Mouse (Mus musculus) liver, embryonic 15.5 days (tissue): ENCODE measurements around the gene Pgpep1l. TPM values are rescaled to one million over a fixed set of nuclear protein-coding genes. Genes with fewer than 3 reads are reported as not detected.

Experiments used
- ATAC-seq: fragments of 200-750 bp; cut with Nextera tagmentation; 2 replicates; pipeline ENCODE4 v1.8.0; 2017; ENCODE audit warnings: moderate number of reproducible peaks, mild to moderate bottlenecking, moderate library complexity; ENCODE audit not compliant: insufficient read depth
- H3K27ac ChIP-seq: fragments of 300-500 bp; sonication (generic); replicated peaks from 2 replicates; pipeline ENCODE4 v1.5.1; 2015; ENCODE audit warnings: mild to moderate bottlenecking, inconsistent platforms
- H3K27me3 ChIP-seq: fragments of 300-500 bp; sonication (generic); 2 replicates; pipeline ENCODE4 v1.6.1; 2015; ENCODE audit warnings: mild to moderate bottlenecking, inconsistent platforms
- H3K36me3 ChIP-seq: fragments of 300-500 bp; sonication (generic); replicated peaks from 2 replicates; pipeline ENCODE4 v1.6.1; 2015; ENCODE audit warnings: moderate library complexity, mild to moderate bottlenecking, inconsistent platforms
- H3K4me1 ChIP-seq: fragments of 300-500 bp; sonication (generic); replicated peaks from 2 replicates; pipeline ENCODE4 v1.6.1; 2015; ENCODE audit warnings: inconsistent platforms
- H3K4me2 ChIP-seq: fragments of 300-500 bp; sonication (generic); 2 replicates; pipeline ENCODE4 v1.6.1; 2015; ENCODE audit warnings: moderate library complexity, mild to moderate bottlenecking, inconsistent platforms
- H3K4me3 ChIP-seq: fragments of 300-500 bp; sonication (generic); replicated peaks from 2 replicates; pipeline ENCODE4 v1.5.1; 2015; ENCODE audit warnings: mild to moderate bottlenecking, inconsistent platforms
- H3K9ac ChIP-seq: fragments of 300-500 bp; sonication (generic); 2 replicates; pipeline ENCODE4 v1.6.1; 2015; ENCODE audit warnings: moderate library complexity, mild to moderate bottlenecking, inconsistent platforms
- H3K9me3 ChIP-seq: fragments of 300-500 bp; sonication (generic); replicated peaks from 2 replicates; pipeline ENCODE4 v1.6.1; 2016; ENCODE audit warnings: inconsistent platforms
- WGBS: fragments of 180-500 bp; shearing (Covaris S2); methylation state at CpG from one replicate; pipeline ENCODE4 v1.1.7; 2015; ENCODE audit warnings: mixed read lengths; ENCODE audit not compliant: insufficient replicate concordance; 5-methylcytosine and 5-hydroxymethylcytosine counted together
- polyA plus RNA-seq: library from polyadenylated mRNA; unstranded; fragments of >200 nt; fragmentation: Nextera tagmentation; extraction: Ambion mirVana; gene quantifications from 2 replicates; pipeline ENCODE4 v1.2.1, GENCODE M21; 2015

Pgpep1l gene
- polyA plus RNA-seq, 1 experiment from 2014 or later: not detected

DNA sequence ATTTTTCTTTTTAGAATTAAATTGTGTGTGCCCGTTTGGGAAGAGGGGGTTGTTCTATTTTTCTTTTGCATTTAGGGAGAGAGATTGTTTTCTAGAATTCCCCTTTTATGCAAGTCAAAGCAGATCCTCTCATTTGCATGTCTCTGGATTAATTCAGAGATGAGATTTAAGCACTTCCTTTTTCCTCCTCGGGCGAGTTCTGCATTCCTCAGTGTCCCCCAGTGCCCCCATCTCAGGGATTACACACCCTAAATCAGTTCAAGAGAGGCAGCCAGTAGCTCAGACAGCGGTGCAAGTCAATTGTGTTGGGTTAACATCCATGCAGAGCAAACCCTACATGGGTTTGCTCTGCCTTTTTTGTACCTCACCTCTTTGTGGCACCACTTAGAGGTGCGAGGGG lies 50.2 kb downstream of the Pgpep1l start:
- Histone ChIP-seq H3K4me1 (no peaks in the 10 kb centered on the region), H3K27me3 (no peaks in the 10 kb centered on the region), H3K4me3 (no peak overlapping the region), H3K9me3 (no peaks in the 10 kb centered on the region), H3K9ac (no peak overlapping the region), H3K36me3 (peaks cover 44% of the 10 kb centered on the region), H3K27ac (no peak overlapping the region), H3K4me2 (no peak overlapping the region)
- no peak for ATAC-seq
- WGBS: 56% methylated on average over 5 of the region's 5 CpGs

DNA sequence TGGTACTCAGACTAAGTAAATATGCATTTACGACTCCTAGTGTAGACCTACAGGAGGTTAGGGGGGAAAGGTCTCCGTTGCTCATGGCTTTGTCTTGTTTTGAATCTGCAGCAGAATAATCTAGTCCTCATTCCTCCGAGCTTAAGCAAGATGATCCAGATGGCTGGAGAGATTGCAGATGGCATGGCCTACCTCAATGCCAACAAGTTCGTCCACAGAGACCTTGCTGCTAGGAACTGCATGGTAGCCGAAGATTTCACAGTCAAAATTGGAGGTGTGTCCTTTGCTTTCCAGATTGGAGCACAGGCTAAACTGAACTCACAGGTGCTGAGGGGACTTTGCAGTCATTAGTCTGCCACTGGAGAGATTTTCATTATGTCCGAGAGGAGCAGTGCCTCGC lies 52.1 kb downstream of the Pgpep1l start:
- Histone ChIP-seq H3K4me3 (no peak overlapping the region), H3K4me1 (no peaks in the 10 kb centered on the region), H3K27me3 (no peaks in the 10 kb centered on the region), H3K27ac (no peak overlapping the region), H3K9ac (no peak overlapping the region), H3K9me3 (no peaks in the 10 kb centered on the region), H3K4me2 (no peak overlapping the region), H3K36me3 (peaks cover 51% of the 10 kb centered on the region)
- WGBS: 74% methylated on average over 7 of the region's 7 CpGs
- ATAC-seq: no peak

- no peaks in the 10 kb centered on the region for H3K27me3 ChIP-seq
- no peaks in the 10 kb centered on the region for H3K4me1 ChIP-seq
- 75% methylated on average over 4 of the region's 4 CpGs for WGBS
- no peak for ATAC-seq
- no peak overlapping the region for H3K4me2 ChIP-seq
- H3K4me3 ChIP-seq: no peak overlapping the region
- H3K36me3 ChIP-seq: peaks cover 47% of the 10 kb centered on the region
- no peaks in the 10 kb centered on the region for H3K9me3 ChIP-seq
- no peak overlapping the region for H3K9ac ChIP-seq
- H3K27ac ChIP-seq: no peak overlapping the region
Measured at GRCm38 (mm10) chr7:68210417-68210816, 53.6 kb downstream of the Pgpep1l start.

GRCm38 (mm10) chr7:68209039-68209438 lies 55.0 kb downstream of the Pgpep1l start:
- Histone ChIP-seq H3K27ac (no peak overlapping the region), H3K4me3 (no peak overlapping the region), H3K4me1 (no peaks in the 10 kb centered on the region), H3K9ac (no peak overlapping the region), H3K36me3 (peaks cover 40% of the 10 kb centered on the region), H3K27me3 (no peaks in the 10 kb centered on the region), H3K9me3 (no peaks in the 10 kb centered on the region), H3K4me2 (no peak overlapping the region)
- no peak for ATAC-seq
- WGBS: 58% methylated on average over 6 of the region's 6 CpGs

DNA sequence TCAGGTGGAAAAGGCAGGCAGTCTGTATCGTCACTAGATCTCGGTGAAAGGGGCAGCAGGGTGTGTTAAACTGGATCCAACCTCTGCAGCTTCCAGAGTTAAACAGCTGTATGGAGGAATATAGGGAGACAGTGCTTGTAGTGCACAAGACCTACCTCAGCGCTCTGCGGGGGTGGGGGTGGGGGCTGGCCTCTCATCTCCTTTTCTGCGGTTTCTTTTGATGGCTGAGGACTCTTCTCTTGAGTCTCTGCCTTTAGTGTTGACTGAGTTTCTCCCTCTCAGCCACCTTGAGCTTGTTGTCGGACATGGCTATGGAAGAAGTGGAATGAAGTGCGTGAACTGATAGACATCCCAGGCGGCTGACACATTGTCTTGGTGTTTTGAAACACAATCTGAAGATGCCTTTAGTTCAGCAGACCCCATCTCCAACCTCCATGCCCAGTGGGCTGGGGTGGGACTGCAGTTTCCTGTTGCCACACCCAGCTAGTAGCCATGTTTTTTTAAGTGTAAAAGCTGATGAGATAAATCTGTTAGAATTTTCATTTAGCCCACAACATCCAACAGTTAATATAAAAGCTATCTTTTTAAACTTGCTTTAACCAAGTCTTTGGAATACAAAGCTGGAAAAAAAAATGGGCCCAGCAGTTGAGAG lies 58.1 kb downstream of the Pgpep1l start:
- no peaks in the 10 kb centered on the region for H3K4me1 ChIP-seq
- WGBS: 78% methylated on average over 8 of the region's 8 CpGs
- no peak overlapping the region for H3K4me2 ChIP-seq
- no peak overlapping the region for H3K27ac ChIP-seq
- ATAC-seq: no peak
- no peaks in the 10 kb centered on the region for H3K27me3 ChIP-seq
- no peak overlapping the region for H3K9ac ChIP-seq
- H3K4me3 ChIP-seq: no peak overlapping the region
- H3K36me3 ChIP-seq: peaks cover 44% of the 10 kb centered on the region
- H3K9me3 ChIP-seq: no peaks in the 10 kb centered on the region

DNA sequence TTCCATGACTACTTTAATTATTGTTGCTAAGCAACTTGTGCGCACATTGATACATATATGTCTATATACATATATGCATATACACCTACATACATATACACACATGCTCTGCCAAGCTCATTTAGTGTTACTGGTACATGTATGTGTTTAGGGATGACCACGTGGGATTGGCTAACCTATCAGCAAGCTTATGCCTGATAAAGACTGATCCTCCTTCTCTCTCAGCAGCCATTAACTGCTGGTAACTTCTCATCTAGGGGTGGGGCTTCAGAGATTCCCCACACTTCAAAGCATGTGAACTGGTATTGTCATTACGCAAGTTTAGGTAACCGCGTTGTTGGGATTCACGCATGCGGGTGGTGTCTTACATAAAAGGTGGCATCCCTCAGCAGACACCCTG lies 64.4 kb downstream of the Pgpep1l start:
- Histone ChIP-seq H3K4me1 (peaks cover 5% of the 10 kb centered on the region; the same call in 1 of the 2 replicates), H3K4me3 (no peak overlapping the region), H3K36me3 (peaks cover 39% of the 10 kb centered on the region), H3K9me3 (no peaks in the 10 kb centered on the region), H3K27ac (no peak overlapping the region), H3K27me3 (no peaks in the 10 kb centered on the region), H3K4me2 (no peak overlapping the region), H3K9ac (no peak overlapping the region)
- 80% methylated on average over 7 of the region's 7 CpGs for WGBS
- no peak for ATAC-seq

DNA sequence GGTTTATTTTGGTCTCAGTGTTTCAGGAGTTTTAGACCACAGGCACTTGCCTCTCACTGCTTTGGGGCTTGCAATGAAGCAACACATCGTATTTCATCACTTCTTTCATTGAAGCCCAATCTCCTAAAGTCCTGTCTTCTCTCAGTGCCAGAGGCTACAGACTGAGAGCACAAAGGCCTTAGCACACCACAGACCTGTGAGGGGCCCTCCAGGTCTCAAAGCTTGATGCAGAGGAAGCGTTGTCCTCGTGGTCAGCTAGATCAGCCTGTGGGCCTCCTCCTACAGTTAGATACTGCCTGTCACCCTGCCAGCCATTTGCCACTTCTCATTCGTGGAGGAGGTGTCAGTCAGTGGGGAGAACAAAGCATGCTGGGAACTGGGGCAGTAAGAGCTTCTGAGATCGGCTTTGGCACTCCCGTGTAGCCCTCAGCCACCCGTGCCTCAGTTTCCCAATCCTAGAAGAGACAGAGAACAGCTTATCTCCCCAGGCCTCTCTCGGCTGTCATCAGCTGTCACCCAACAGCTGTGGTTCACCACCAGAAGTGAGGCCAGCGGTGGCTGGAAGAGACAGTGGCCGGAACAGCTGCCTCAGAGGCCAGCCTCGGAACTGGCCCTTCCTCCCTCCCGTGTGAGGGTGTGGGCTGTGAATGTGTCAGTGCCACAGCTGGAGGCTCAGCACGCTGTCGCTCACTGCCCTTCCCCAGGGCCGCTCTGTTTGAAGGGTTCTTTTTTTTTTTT lies 69.9 kb downstream of the Pgpep1l start:
- Histone ChIP-seq H3K9ac (no peak overlapping the region), H3K36me3 (peaks cover 55% of the 10 kb centered on the region), H3K4me1 (peaks cover 14% of the 10 kb centered on the region), H3K4me2 (no peak overlapping the region), H3K27ac (no peak overlapping the region), H3K9me3 (no peaks in the 10 kb centered on the region), H3K27me3 (no peaks in the 10 kb centered on the region), H3K4me3 (no peak overlapping the region)
- ATAC-seq: no peak
- WGBS: 45% methylated on average over 15 of the region's 15 CpGs

- ATAC-seq: no peak
- H3K9me3 ChIP-seq: no peaks in the 10 kb centered on the region
- H3K27me3 ChIP-seq: no peaks in the 10 kb centered on the region
- H3K36me3 ChIP-seq: peaks cover 48% of the 10 kb centered on the region
- peaks cover 25% of the 10 kb centered on the region for H3K4me1 ChIP-seq
- no peak overlapping the region; the same call in 1 of the 2 replicates for H3K4me3 ChIP-seq
- H3K27ac ChIP-seq: 0 out of 2 replicates have a peak overlapping the region, but pooled peaks have one; percentile 48
- WGBS: 22% methylated on average over 13 of the region's 13 CpGs
- H3K9ac ChIP-seq: no peak overlapping the region
- H3K4me2 ChIP-seq: peak overlapping the region; percentile 50
Measured at GRCm38 (mm10) chr7:68189691-68190456, 74.2 kb downstream of the Pgpep1l start.

- no peaks in the 10 kb centered on the region for H3K27me3 ChIP-seq
- no peak overlapping the region for H3K9ac ChIP-seq
- H3K27ac ChIP-seq: 0 out of 2 replicates have a peak overlapping the region, but pooled peaks have one; percentile 48
- peak; percentile 80 for ATAC-seq
- no peak overlapping the region for H3K4me3 ChIP-seq
- no peaks in the 10 kb centered on the region for H3K9me3 ChIP-seq
- peak overlapping the region; percentile 50 for H3K4me2 ChIP-seq
- 6% methylated on average over 6 of the region's 6 CpGs for WGBS
- peaks cover 25% of the 10 kb centered on the region for H3K4me1 ChIP-seq
- H3K36me3 ChIP-seq: peaks cover 48% of the 10 kb centered on the region
Measured at GRCm38 (mm10) chr7:68189211-68189610, 74.8 kb downstream of the Pgpep1l start.
